Comparison of ENCODE assay signal across 8 mouse cellular contexts in genomic region chr16:22564259-22564906, GRCm38 (mm10).
DNase-seq lines count a peak whose midpoint lies in the region; ATAC-seq and TF ChIP-seq lines count a peak whose summit lies in the region.

No protein-coding gene starts in this region.

- 57% methylated on average over 14 of the region's 14 CpGs for WGBS in liver, adult 2 months
- WGBS in liver, embryonic 11.5 days, result 57% methylated on average over 14 of the region's 14 CpGs
- WGBS in forebrain, embryonic 10.5 days, result 63% methylated on average over 14 of the region's 14 CpGs
- WGBS in heart, embryonic 15.5 days, result 29% methylated on average over 14 of the region's 14 CpGs

- H3K27ac ChIP-seq in liver, adult 2 months (replicated peaks; ENCODE audit: insufficient read depth, low read depth, low read length), result no peak overlapping the region
- no peak overlapping the region for H3K27ac ChIP-seq in liver, embryonic 11.5 days (ENCODE audit: low read depth, low read length)
- no peak overlapping the region for H3K27ac ChIP-seq in forebrain, embryonic 10.5 days
- H3K27ac ChIP-seq in heart, embryonic 15.5 days, result peak overlapping the region; percentile 82

- peak; percentile 41 for DNase-seq in liver, adult 2 months (ENCODE audit: extremely low read depth, low read depth, low spot score)
- DNase-seq in liver, embryonic 11.5 days (ENCODE audit: low spot score), result no peak
- peak; percentile 79 for DNase-seq in brain, embryonic 14.5 days (ENCODE audit: low read depth)
- peak; percentile 52 for DNase-seq in forebrain, embryonic 10.5 days (ENCODE audit: extremely low spot score, low spot score)
- DNase-seq in kidney, postnatal 36 days, result peak; percentile 73 to 88
- DNase-seq in mesoderm, embryonic 11.5 days (ENCODE audit: low read depth, low spot score), result peak; percentile 77
- DNase-seq in spleen, postnatal 10 days (ENCODE audit: low spot score in 2 of 2), result peak; percentile 28 to 73

- no peak overlapping the region for H3K9ac ChIP-seq in liver, adult 2 months (ENCODE audit: low read depth, low read length)
- no peak overlapping the region for H3K9ac ChIP-seq in liver, embryonic 11.5 days (ENCODE audit: low read depth, low read length)
- H3K9ac ChIP-seq in heart, embryonic 15.5 days, result 0 out of 2 replicates have a peak overlapping the region, but pooled peaks have one; percentile 16

- TF ChIP-seq POLR2A in liver, adult 2 months (IDR thresholded peaks at IDR 0.05; ENCODE audit: extremely low read depth, insufficient read depth, low read length), result no peak
- TF ChIP-seq POLR2A in brain, embryonic 14.5 days (IDR thresholded peaks at IDR 0.05; ENCODE audit: borderline replicate concordance, extremely low read depth, insufficient read depth, insufficient read length, poor library complexity, severe bottlenecking), result no peak

- H3K27me3 ChIP-seq in liver, adult 2 months (ENCODE audit: control insufficient read depth, insufficient read depth, low read length), result no peaks in the 10 kb centered on the region
- no peaks in the 10 kb centered on the region for H3K27me3 ChIP-seq in liver, embryonic 11.5 days (replicated peaks; ENCODE audit: control insufficient read depth, insufficient read depth, low read length)
- H3K27me3 ChIP-seq in forebrain, embryonic 10.5 days (ENCODE audit: poor library complexity, severe bottlenecking), result peaks cover 15% of the 10 kb centered on the region; the same call in 1 of the 2 replicates
- H3K27me3 ChIP-seq in heart, embryonic 15.5 days, result 0 out of 2 replicates have a peak, but pooled peaks cover 2% of the 10 kb centered on the region

- no peaks in the 10 kb centered on the region for H3K9me3 ChIP-seq in liver, embryonic 11.5 days (ENCODE audit: control insufficient read depth, low read length)
- H3K9me3 ChIP-seq in forebrain, embryonic 10.5 days, result no peaks in the 10 kb centered on the region
- no peaks in the 10 kb centered on the region for H3K9me3 ChIP-seq in heart, embryonic 15.5 days (replicated peaks)

- TF ChIP-seq CTCF in liver, adult 2 months (IDR thresholded peaks at IDR 0.05; ENCODE audit: low read depth, low read length), result peak; percentile 98
- peak; percentile 90 for TF ChIP-seq CTCF in brain, embryonic 14.5 days (IDR thresholded peaks at IDR 0.05; ENCODE audit: borderline replicate concordance, extremely low read depth, insufficient read depth, insufficient read length)

- no peak for ATAC-seq in liver, embryonic 11.5 days (replicated peaks; ENCODE audit: low FRiP score)
- peak; percentile 75 for ATAC-seq in heart, embryonic 15.5 days (replicated peaks; ENCODE audit: insufficient number of reproducible peaks, insufficient read depth, low FRiP score, low read depth)

- H3K36me3 ChIP-seq in liver, adult 2 months (ENCODE audit: control insufficient read depth, insufficient read depth, low read length), result no peaks in the 10 kb centered on the region
- no peaks in the 10 kb centered on the region for H3K36me3 ChIP-seq in liver, embryonic 11.5 days (ENCODE audit: control insufficient read depth, insufficient read depth, low read length)
- no peaks in the 10 kb centered on the region for H3K36me3 ChIP-seq in forebrain, embryonic 10.5 days (replicated peaks)
- H3K36me3 ChIP-seq in heart, embryonic 15.5 days, result no peaks in the 10 kb centered on the region

- no peak overlapping the region for H3K4me2 ChIP-seq in liver, embryonic 11.5 days
- H3K4me2 ChIP-seq in heart, embryonic 15.5 days, result peak overlapping the region; percentile 44

- H3K4me1 ChIP-seq in liver, adult 2 months (ENCODE audit: control insufficient read depth, insufficient read depth, low read length), result no peaks in the 10 kb centered on the region
- no peaks in the 10 kb centered on the region for H3K4me1 ChIP-seq in liver, embryonic 11.5 days (replicated peaks; ENCODE audit: control insufficient read depth, insufficient read depth, low read length)
- H3K4me1 ChIP-seq in forebrain, embryonic 10.5 days, result no peaks in the 10 kb centered on the region
- peaks cover 10% of the 10 kb centered on the region; the same call in 1 of the 2 replicates for H3K4me1 ChIP-seq in heart, embryonic 15.5 days (replicated peaks)

- no peak overlapping the region for H3K4me3 ChIP-seq in liver, adult 2 months (ENCODE audit: insufficient read depth, low read depth, low read length)
- no peak overlapping the region for H3K4me3 ChIP-seq in liver, embryonic 11.5 days (ENCODE audit: low read depth, low read length)
- no peak overlapping the region for H3K4me3 ChIP-seq in forebrain, embryonic 10.5 days
- peak overlapping the region; percentile 17 for H3K4me3 ChIP-seq in heart, embryonic 15.5 days

- no peaks in the 10 kb centered on the region for H3K79me2 ChIP-seq in liver, adult 2 months (ENCODE audit: control insufficient read depth, insufficient read depth, low read length)
